8 mouse cellular contexts compared by ENCODE assay signal in the genomic region with DNA sequence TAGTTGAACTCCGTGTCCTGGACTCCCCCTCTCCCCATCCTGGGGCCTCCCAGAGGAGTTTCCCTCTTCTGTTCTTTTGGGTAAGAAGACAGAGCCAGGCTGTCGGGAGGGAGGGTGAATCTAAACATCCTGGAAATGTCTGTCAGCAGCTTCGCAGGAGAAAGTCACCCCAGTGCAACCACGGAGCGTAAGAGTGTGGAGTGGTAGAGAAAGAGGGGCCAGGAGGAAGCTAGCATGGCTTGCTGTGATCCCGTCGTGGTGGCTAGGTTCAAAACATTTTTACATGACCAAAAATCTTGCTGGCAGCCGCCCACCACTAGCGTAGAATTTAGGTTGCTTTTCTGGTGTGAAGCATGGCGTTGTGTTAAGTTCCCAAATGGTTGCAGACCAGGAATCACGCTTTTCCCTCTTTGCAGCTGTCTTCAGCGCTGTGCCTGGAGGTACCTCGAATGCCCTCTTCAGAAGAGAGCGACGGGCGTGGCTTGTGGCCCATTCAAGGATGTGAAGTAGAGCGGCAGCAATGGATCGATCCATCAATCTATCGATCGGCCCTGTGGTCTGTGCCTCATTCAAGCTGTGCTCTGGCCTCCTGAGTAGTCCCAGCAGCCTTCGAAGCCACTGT. TPM values are rescaled to one million over a fixed set of nuclear protein-coding genes. Genes with fewer than 3 reads are reported as not detected.
DNase-seq lines count a peak whose midpoint lies in the region; ATAC-seq and TF ChIP-seq lines count a peak whose summit lies in the region.

No protein-coding gene starts in this region.

- intact Hi-C loops in left cerebral cortex, postnatal 4 days (cut with DNase I): no loop called here

- ATAC-seq in embryonic facial prominence, embryonic 13.5 days (ENCODE audit: insufficient number of reproducible peaks, insufficient read depth, low FRiP score, low TSS enrichment, low read depth): 0 out of 2 replicates have a peak, but pooled peaks have one; percentile 1
- ATAC-seq in midbrain, embryonic 13.5 days: 0 out of 2 replicates have a peak, but pooled peaks have one; percentile 10

- H3K4me3 ChIP-seq in cerebellum, adult 2 months (replicated peaks; ENCODE audit: insufficient read depth, low read depth, low read length): no peak overlapping the region
- H3K4me3 ChIP-seq in embryonic facial prominence, embryonic 13.5 days: peak overlapping the region; percentile 28
- peak overlapping the region; percentile 22 for H3K4me3 ChIP-seq in midbrain, embryonic 13.5 days (replicated peaks)

- H3K4me2 ChIP-seq in embryonic facial prominence, embryonic 13.5 days: peak overlapping the region; percentile 58
- peak overlapping the region; percentile 49 for H3K4me2 ChIP-seq in midbrain, embryonic 13.5 days (replicated peaks)

- H3K4me1 ChIP-seq in cerebellum, adult 2 months (ENCODE audit: control insufficient read depth, insufficient read depth, low read length): peaks cover 28% of the 10 kb centered on the region
- H3K4me1 ChIP-seq in embryonic facial prominence, embryonic 13.5 days: peaks cover 33% of the 10 kb centered on the region
- H3K4me1 ChIP-seq in midbrain, embryonic 13.5 days (replicated peaks): peaks cover 33% of the 10 kb centered on the region

- no peaks in the 10 kb centered on the region for H3K9me3 ChIP-seq in embryonic facial prominence, embryonic 13.5 days
- H3K9me3 ChIP-seq in midbrain, embryonic 13.5 days: no peaks in the 10 kb centered on the region

- peak overlapping the region; percentile 91; the same call in 1 of the 2 replicates for H3K27ac ChIP-seq in cerebellum, adult 2 months (ENCODE audit: insufficient read depth, low read length)
- peak overlapping the region; percentile 93 for H3K27ac ChIP-seq in embryonic facial prominence, embryonic 13.5 days
- H3K27ac ChIP-seq in midbrain, embryonic 13.5 days: peak overlapping the region; percentile 94

- no peak for TF ChIP-seq CTCF in cerebellum, adult 2 months (IDR thresholded peaks at IDR 0.05; ENCODE audit: borderline replicate concordance, insufficient read depth, low read depth, low read length)

- WGBS in cerebellum, adult 2 months: 34% methylated on average over 21 of the region's 21 CpGs
- 2% methylated on average over 21 of the region's 21 CpGs for WGBS in embryonic facial prominence, embryonic 13.5 days
- WGBS in midbrain, embryonic 13.5 days: 2% methylated on average over 21 of the region's 21 CpGs

- TF ChIP-seq POLR2A in cerebellum, adult 2 months (IDR thresholded peaks at IDR 0.05; ENCODE audit: borderline replicate concordance, insufficient read depth, low read length): no peak

- no peak for DNase-seq in cerebellum, adult 2 months
- no peak for DNase-seq in cerebellum, postnatal 4 days (ENCODE audit: low spot score in 2 of 2)
- peak; percentile 79 for DNase-seq in CD4-positive helper T cell, adult 2 months (ENCODE audit: low read depth, low spot score)
- DNase-seq in heart, postnatal 4 days: peak; percentile 69
- peak; percentile 31 for DNase-seq in left cerebral cortex, postnatal 4 days
- DNase-seq in telencephalon, adult 2 months (ENCODE audit: low read depth, low spot score): peak; percentile 90

- H3K27me3 ChIP-seq in cerebellum, adult 2 months (ENCODE audit: control insufficient read depth, insufficient read depth, low read length): no peaks in the 10 kb centered on the region
- no peaks in the 10 kb centered on the region for H3K27me3 ChIP-seq in embryonic facial prominence, embryonic 13.5 days
- 0 out of 2 replicates have a peak, but pooled peaks cover 3% of the 10 kb centered on the region for H3K27me3 ChIP-seq in midbrain, embryonic 13.5 days

- H3K36me3 ChIP-seq in embryonic facial prominence, embryonic 13.5 days: peaks cover 39% of the 10 kb centered on the region
- H3K36me3 ChIP-seq in midbrain, embryonic 13.5 days: peaks cover 39% of the 10 kb centered on the region

- peak overlapping the region; percentile 67 for H3K9ac ChIP-seq in embryonic facial prominence, embryonic 13.5 days
- H3K9ac ChIP-seq in midbrain, embryonic 13.5 days (replicated peaks): peak overlapping the region; percentile 53

RNA-seq across cellular contexts. Expression of a gene that starts 9.7 kb away (rescaled TPM):
- polyA plus RNA-seq in cerebellum, adult 2 months (2012; rRNA removed): 155 and 160 TPM in 2 replicates
- polyA plus RNA-seq in embryonic facial prominence, embryonic 13.5 days (2015; fragmentation: Nextera tagmentation; extraction: Ambion mirVana): 41.2 and 47.7 TPM in 2 replicates
- 100 to 1,000 TPM; 141 to 164 TPM for total RNA-seq in heart, postnatal 4 days (2021)
- total RNA-seq in left cerebral cortex, postnatal 4 days (2021): 10 to 100 TPM; 83.3 to 89.3 TPM
- polyA plus RNA-seq in midbrain, embryonic 13.5 days (2015; fragmentation: Nextera tagmentation; extraction: Ambion mirVana): 61.2 and 77.0 TPM in 2 replicates

RNA-seq across cellular contexts. Expression of a gene that starts 57.1 kb away (rescaled TPM):
- polyA plus RNA-seq in cerebellum, adult 2 months (2012; rRNA removed): 65.1 and 70.4 TPM in 2 replicates
- polyA plus RNA-seq in embryonic facial prominence, embryonic 13.5 days (2015; fragmentation: Nextera tagmentation; extraction: Ambion mirVana): 241 and 251 TPM in 2 replicates
- 100 to 1,000 TPM; 172 to 180 TPM for total RNA-seq in heart, postnatal 4 days (2021)
- total RNA-seq in left cerebral cortex, postnatal 4 days (2021): 10 to 100 TPM; 90.4 to 98.0 TPM
- polyA plus RNA-seq in midbrain, embryonic 13.5 days (2015; fragmentation: Nextera tagmentation; extraction: Ambion mirVana): 218 and 242 TPM in 2 replicates

Comparison
In these comparisons a context has a peak if more than half of its experiments do, and no peak if none do; other contexts are left out.
1. DNase-seq: peak in CD4-positive helper T cell, adult 2 months (single experiment), heart, postnatal 4 days (single experiment), left cerebral cortex, postnatal 4 days (single experiment) and telencephalon, adult 2 months (single experiment); none in cerebellum, adult 2 months (0 of 2) and cerebellum, postnatal 4 days (0 of 2).
2. Peak in every context shown above with its lines, with median percentiles within 50 percentile points of each other: H3K27ac ChIP-seq.